ENCODE assay signal across 20 mouse cellular contexts in the genomic region with DNA sequence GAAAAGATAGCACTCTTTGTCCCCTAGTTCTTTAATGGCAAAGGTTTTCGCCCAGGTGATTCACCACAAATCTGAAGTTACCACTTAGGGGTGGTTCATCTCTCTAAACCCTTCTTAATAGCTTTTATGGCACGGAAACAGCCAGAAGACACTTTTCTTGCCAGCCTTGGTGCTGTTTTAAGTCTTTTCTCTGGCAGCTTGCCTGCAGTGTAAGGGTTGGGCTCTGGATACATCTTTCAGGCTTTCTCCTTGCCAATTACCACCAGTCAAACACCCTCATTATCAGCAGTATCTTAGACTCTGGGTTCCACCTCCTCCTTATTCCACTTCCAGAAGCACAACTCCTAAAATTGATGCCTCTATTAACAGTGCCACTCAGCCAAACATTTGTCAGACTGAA.
DNase-seq lines count a peak whose midpoint lies in the region; ATAC-seq and TF ChIP-seq lines count a peak whose summit lies in the region.
"Had no signal": no experiment of that assay in that cellular context is flagged by ENCODE, and none has a peak within 500 bp of the region (broad histone marks: within the 10 kb centered on the region; RNA-seq: fewer than 3 reads in every experiment).

No protein-coding gene starts in this region.

- H3K4me3 ChIP-seq in forebrain, embryonic 14.5 days (ENCODE audit: low read depth, low read length), result no peak overlapping the region
- H3K4me3 ChIP-seq in forebrain, embryonic 11.5 days (ENCODE audit: low read depth, low read length), result no peak overlapping the region
- H3K4me3 ChIP-seq in stomach, postnatal 0 days (ENCODE audit: low read depth, low read length), result no peak overlapping the region
- H3K4me3 ChIP-seq: embryonic facial prominence, embryonic 12.5 days; forebrain, embryonic 13.5 days; gastrocnemius, adult 2 months; heart, embryonic 13.5 days had no signal

- no peak overlapping the region for H3K4me2 ChIP-seq in forebrain, embryonic 14.5 days (ENCODE audit: low read length)
- H3K4me2 ChIP-seq in forebrain, embryonic 11.5 days (ENCODE audit: low read depth, low read length, severe bottlenecking), result no peak overlapping the region
- H3K4me2 ChIP-seq in stomach, postnatal 0 days (replicated peaks; ENCODE audit: low read depth), result no peak overlapping the region
- H3K4me2 ChIP-seq: embryonic facial prominence, embryonic 12.5 days; forebrain, embryonic 13.5 days; heart, embryonic 13.5 days; hindbrain, embryonic 14.5 days had no signal

- no peak overlapping the region for H3K9ac ChIP-seq in forebrain, embryonic 14.5 days (ENCODE audit: low read length)
- H3K9ac ChIP-seq in forebrain, embryonic 11.5 days (ENCODE audit: low read length), result no peak overlapping the region
- H3K9ac ChIP-seq in stomach, postnatal 0 days (ENCODE audit: low read length), result no peak overlapping the region
- H3K9ac ChIP-seq: embryonic facial prominence, embryonic 12.5 days; forebrain, embryonic 13.5 days; heart, embryonic 13.5 days; hindbrain, embryonic 14.5 days had no signal

- H3K36me3 ChIP-seq in forebrain, embryonic 14.5 days (ENCODE audit: control insufficient read depth, insufficient read depth, low read length), result no peaks in the 10 kb centered on the region
- H3K36me3 ChIP-seq in forebrain, embryonic 11.5 days (ENCODE audit: control insufficient read depth, insufficient read depth, low read length), result no peaks in the 10 kb centered on the region
- H3K36me3 ChIP-seq in stomach, postnatal 0 days (ENCODE audit: control insufficient read depth, insufficient read depth, low read length), result no peaks in the 10 kb centered on the region
- H3K36me3 ChIP-seq: embryonic facial prominence, embryonic 12.5 days; heart, embryonic 13.5 days had no signal

- TF ChIP-seq EP300 in stomach, postnatal 0 days (optimal IDR thresholded peaks at IDR 0.05), result no peak

- 48% methylated on average over 2 of the region's 2 CpGs for whole genome bisulfite sequencing in forebrain, embryonic 14.5 days
- 79% methylated on average over 2 of the region's 2 CpGs for WGBS in forebrain, embryonic 11.5 days
- WGBS in stomach, postnatal 0 days, result 58% methylated on average over 2 of the region's 2 CpGs

- TF ChIP-seq CTCF in stomach, postnatal 0 days (IDR thresholded peaks at IDR 0.05; ENCODE audit: low read depth), result no peak

- H3K27ac ChIP-seq in forebrain, embryonic 14.5 days (ENCODE audit: low read depth, low read length), result no peak overlapping the region
- H3K27ac ChIP-seq in forebrain, embryonic 11.5 days (ENCODE audit: low read depth, low read length), result no peak overlapping the region
- H3K27ac ChIP-seq in stomach, postnatal 0 days (replicated peaks), result no peak overlapping the region
- H3K27ac ChIP-seq: embryonic facial prominence, embryonic 12.5 days; forebrain, embryonic 13.5 days; gastrocnemius, adult 2 months; heart, embryonic 13.5 days; hindbrain, embryonic 14.5 days had no signal

- H3K27me3 ChIP-seq in forebrain, embryonic 14.5 days (replicated peaks; ENCODE audit: control insufficient read depth, insufficient read depth, low read length), result no peaks in the 10 kb centered on the region
- no peaks in the 10 kb centered on the region for H3K27me3 ChIP-seq in forebrain, embryonic 11.5 days (ENCODE audit: control insufficient read depth, insufficient read depth, low read length)
- no peaks in the 10 kb centered on the region for H3K27me3 ChIP-seq in stomach, postnatal 0 days (ENCODE audit: control insufficient read depth, insufficient read depth, low read length)
- H3K27me3 ChIP-seq: CH12.LX; embryonic facial prominence, embryonic 12.5 days; forebrain, embryonic 13.5 days; heart, embryonic 13.5 days had no signal

- H3K9me3 ChIP-seq in forebrain, embryonic 14.5 days (replicated peaks; ENCODE audit: control insufficient read depth, low read length), result no peaks in the 10 kb centered on the region
- H3K9me3 ChIP-seq in forebrain, embryonic 11.5 days (ENCODE audit: control insufficient read depth, low read length), result no peaks in the 10 kb centered on the region
- no peaks in the 10 kb centered on the region for H3K9me3 ChIP-seq in stomach, postnatal 0 days (ENCODE audit: control insufficient read depth, low read length)
- H3K9me3 ChIP-seq: embryonic facial prominence, embryonic 12.5 days; forebrain, embryonic 13.5 days; heart, embryonic 13.5 days had no signal

- no peaks in the 10 kb centered on the region for H3K4me1 ChIP-seq in forebrain, embryonic 14.5 days (ENCODE audit: control insufficient read depth, insufficient read depth, low read length)
- no peaks in the 10 kb centered on the region for H3K4me1 ChIP-seq in forebrain, embryonic 11.5 days (replicated peaks; ENCODE audit: control insufficient read depth, insufficient read depth, low read length)
- no peaks in the 10 kb centered on the region for H3K4me1 ChIP-seq in stomach, postnatal 0 days (replicated peaks; ENCODE audit: control insufficient read depth, insufficient read depth)
- H3K4me1 ChIP-seq: embryonic facial prominence, embryonic 12.5 days; forebrain, embryonic 13.5 days; heart, embryonic 13.5 days had no signal

- peak; percentile 71 for DNase-seq in forebrain, embryonic 14.5 days (ENCODE audit: low spot score)
- no peak for DNase-seq in forebrain, embryonic 11.5 days (ENCODE audit: low spot score)
- DNase-seq in right cerebral cortex, postnatal 10 days (ENCODE audit: low spot score in 2 of 2), result peak; percentile 30 to 38
- no peak for DNase-seq in right cerebral cortex, adult 2 months (ENCODE audit: low spot score in 2 of 2)
- peak; percentile 35 for DNase-seq in adipocyte (ENCODE audit: low spot score)
- peak; percentile 17 for DNase-seq in stomach, postnatal 0 days (ENCODE audit: low spot score)
- DNase-seq in heart, postnatal 4 days, result no peak
- no peak for DNase-seq in adrenal gland, adult 2 months
- DNase-seq: adrenal gland, postnatal 14 days; cerebellum, adult 2 months; cerebellum, postnatal 10 days; embryo, embryonic 11 days; gastrocnemius, adult 2 months; gastrocnemius, postnatal 25 days had no signal

- no peak for ATAC-seq in forebrain, embryonic 14.5 days
- no peak for ATAC-seq in forebrain, embryonic 11.5 days (replicated peaks; ENCODE audit: low FRiP score)
- ATAC-seq in stomach, postnatal 0 days (ENCODE audit: low FRiP score, low TSS enrichment), result no peak
- ATAC-seq: forebrain, embryonic 13.5 days; intestine, embryonic 16.5 days had no signal

Comparison
In these comparisons a context has a peak if more than half of its experiments do, and no peak if none do; other contexts are left out.
1. DNase-seq: peak in forebrain, embryonic 14.5 days (single experiment), right cerebral cortex, postnatal 10 days (2 of 2), adipocyte (single experiment) and stomach, postnatal 0 days (single experiment); none in forebrain, embryonic 11.5 days (single experiment), right cerebral cortex, adult 2 months (0 of 2), heart, postnatal 4 days (single experiment) and adrenal gland, adult 2 months (single experiment).